Mouse (Mus musculus): Measurements from ENCODE around the gene Apoc4. TPM values are rescaled to one million over a fixed set of nuclear protein-coding genes. Genes with fewer than 3 reads are reported as not detected.

Gene Apoc4
- polyA plus RNA-seq, 1 experiment from 2014 or later = 74.0 TPM

DNA sequence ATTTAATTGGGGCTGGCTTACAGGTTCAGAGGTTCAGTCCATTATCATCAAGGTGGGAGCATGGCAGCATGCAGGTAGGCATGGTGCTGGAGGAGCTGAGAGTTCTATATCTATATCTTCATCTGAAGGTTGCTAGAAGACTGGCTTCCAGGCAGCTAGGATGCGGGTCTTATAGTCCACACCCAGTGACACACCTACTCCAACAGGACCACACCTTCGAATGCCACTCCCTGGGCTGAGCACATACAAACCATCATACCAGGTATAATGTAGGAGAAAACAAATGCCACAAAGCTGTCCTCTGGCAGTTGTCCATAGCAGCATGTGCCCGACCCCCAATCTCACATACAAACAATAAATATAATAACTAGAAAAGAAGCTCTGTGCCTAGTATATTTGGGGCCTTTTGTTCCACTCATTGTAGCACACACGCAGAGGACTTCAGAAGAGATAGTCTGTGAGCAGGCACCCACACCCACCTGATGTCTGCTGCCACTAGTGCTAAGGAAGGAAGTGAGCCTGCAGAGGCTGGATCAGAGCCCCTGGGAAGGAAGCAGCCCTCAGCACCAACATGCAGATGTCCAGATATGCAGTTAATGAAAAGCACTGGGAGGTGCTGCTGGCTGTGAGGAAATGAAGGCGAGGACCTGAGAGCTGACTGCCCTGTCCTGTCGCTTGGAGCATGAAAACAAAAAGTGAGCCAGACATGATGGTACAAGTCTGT, 30.1 kb downstream of the Apoc4 start:
- peak overlapping the region; percentile 21; the same call in 1 of the 2 replicates for H3K4me2 ChIP-seq
- no peaks in the 10 kb centered on the region for H3K27me3 ChIP-seq
- peak overlapping the region; percentile 72 for H3K27ac ChIP-seq
- H3K36me3 ChIP-seq = peaks cover 90% of the 10 kb centered on the region
- ATAC-seq (ENCODE audit: low read depth) (peak; percentile 57), DNase-seq (no peak)
- H3K4me1 ChIP-seq (replicated peaks) = peaks cover 23% of the 10 kb centered on the region
- no peak overlapping the region for H3K4me3 ChIP-seq (replicated peaks)
- H3K9me3 ChIP-seq (replicated peaks) = no peaks in the 10 kb centered on the region
- WGBS (ENCODE audit: insufficient replicate concordance) = 32% methylated on average over 6 of the region's 6 CpGs
- peak overlapping the region; percentile 49 for H3K9ac ChIP-seq

DNA sequence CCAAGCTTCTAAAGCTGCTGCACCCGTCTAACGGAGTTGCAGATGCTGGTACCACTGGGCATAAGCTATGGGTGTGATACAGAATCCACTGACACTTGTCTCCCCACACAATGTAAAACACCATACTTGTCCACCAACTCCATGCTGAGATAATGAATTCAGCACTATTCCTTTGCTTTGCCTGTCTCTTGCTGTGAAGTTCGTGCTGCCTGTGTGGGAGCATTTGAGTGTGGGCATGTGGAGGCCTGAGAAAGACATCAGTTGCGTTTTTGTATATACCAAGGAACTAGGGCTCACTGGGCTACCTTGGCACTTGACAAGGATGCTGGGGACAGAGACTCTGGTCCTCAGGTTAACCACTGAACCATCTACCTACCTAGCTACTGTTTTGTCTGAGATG, 40.1 kb downstream of the Apoc4 start:
- Histone ChIP-seq H3K4me1 (replicated peaks) (no peaks in the 10 kb centered on the region), H3K36me3 (peaks cover 99% of the 10 kb centered on the region), H3K9ac (no peak overlapping the region), H3K9me3 (replicated peaks) (no peaks in the 10 kb centered on the region), H3K27ac (no peak overlapping the region), H3K4me3 (replicated peaks) (no peak overlapping the region), H3K4me2 (no peak overlapping the region), H3K27me3 (no peaks in the 10 kb centered on the region)
- ATAC-seq (ENCODE audit: low read depth) (no peak), DNase-seq (no peak)
- 90% methylated on average over 4 of the region's 4 CpGs for WGBS (ENCODE audit: insufficient replicate concordance)

DNA sequence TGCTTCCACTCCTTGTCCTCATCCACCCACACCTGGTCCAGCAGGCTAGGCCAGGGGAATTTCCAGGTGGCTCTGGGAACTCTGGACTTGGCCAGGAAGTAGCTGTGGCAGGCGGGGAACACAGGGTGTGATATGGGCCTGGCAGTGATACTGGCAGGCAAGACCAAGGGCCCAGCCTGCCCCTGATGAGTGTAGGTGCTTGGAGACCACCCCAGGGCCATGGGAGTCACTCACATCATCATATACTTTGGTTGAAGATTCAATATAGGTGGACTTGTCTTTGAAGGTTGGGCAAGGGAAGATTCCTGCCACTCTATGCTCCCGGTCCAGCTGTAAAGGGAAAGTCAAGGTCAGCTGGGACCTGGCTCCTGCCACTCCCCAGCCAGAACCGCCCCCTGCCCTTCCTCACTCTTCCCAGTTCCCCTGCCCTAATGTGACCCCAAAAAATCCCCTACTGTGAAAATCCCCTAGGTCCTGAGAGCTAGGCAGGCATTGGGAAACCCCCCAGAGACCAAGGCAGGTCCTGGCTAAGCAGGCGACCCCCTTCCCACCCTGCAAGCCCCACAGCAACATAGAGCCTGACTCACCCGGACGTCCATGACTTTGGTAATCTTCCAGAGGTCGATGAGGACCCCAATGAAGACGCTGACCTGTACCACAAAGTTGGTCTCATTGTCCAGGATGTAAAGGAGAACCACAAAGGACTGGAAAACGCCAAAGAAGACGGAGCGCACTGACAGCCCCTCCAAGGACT, 46.0 kb downstream of the Apoc4 start:
- 78% methylated on average over 11 of the region's 11 CpGs for WGBS (ENCODE audit: insufficient replicate concordance)
- H3K4me2 ChIP-seq = no peak overlapping the region
- DNase-seq = no peak

DNA sequence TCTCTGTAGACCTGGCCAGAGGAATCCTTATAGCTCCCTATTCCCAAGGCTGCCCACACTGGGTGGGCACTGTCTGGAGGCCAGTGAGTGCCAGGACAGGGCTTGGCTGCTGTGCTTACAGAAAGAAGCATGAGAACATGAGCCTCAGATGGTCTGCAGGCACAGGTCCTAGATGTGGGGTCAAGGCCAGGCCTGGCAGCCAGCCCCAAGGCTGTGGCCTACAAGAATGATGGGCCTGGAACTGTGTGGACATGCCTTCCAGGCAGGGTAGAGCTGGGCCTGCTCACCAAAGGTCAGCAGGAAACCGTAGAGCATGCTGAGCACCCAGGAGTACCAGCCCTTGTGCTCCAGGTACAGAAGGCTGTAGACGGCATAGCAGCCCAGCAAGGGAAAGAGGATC, 46.7 kb downstream of the Apoc4 start:
- Histone ChIP-seq H3K9me3 (replicated peaks) (no peaks in the 10 kb centered on the region), H3K36me3 (peaks cover 79% of the 10 kb centered on the region), H3K9ac (no peak overlapping the region), H3K27ac (peak overlapping the region; percentile 9; the same call in 1 of the 2 replicates), H3K27me3 (no peaks in the 10 kb centered on the region), H3K4me1 (replicated peaks) (peaks cover 39% of the 10 kb centered on the region), H3K4me3 (replicated peaks) (no peak overlapping the region), H3K4me2 (no peak overlapping the region)
- no peak for DNase-seq
- WGBS (ENCODE audit: insufficient replicate concordance) = 91% methylated on average over 2 of the region's 2 CpGs
- no peak for ATAC-seq (ENCODE audit: low read depth)

More for the DNA sequence above, 46.0 kb downstream of the Apoc4 start:
- Histone ChIP-seq H3K36me3 (peaks cover 86% of the 10 kb centered on the region), H3K9ac (no peak overlapping the region), H3K4me3 (replicated peaks) (no peak overlapping the region), H3K4me1 (replicated peaks) (peaks cover 33% of the 10 kb centered on the region), H3K9me3 (replicated peaks) (no peaks in the 10 kb centered on the region), H3K27ac (peak overlapping the region; percentile 9; the same call in 1 of the 2 replicates), H3K27me3 (no peaks in the 10 kb centered on the region)
- ATAC-seq (ENCODE audit: low read depth) = no peak

DNA sequence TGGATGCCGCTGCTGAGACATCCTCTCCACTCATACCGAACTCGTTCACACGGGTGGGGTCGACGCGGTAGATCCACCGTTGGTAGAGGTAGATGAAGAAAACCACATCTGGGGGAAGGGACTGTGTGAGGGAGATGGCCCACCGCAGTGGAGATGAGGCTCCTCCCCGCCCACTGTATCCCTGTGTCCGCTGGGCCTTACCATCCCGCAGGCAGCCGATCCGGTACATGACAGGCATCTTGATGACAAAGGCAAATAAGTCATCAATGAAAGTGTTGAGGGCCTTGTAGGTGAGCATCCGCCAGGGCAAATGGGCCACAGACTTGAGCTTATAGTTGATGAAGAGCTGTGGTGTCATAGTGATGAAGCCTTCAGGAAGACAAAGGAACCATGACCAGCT, 47.4 kb downstream of the Apoc4 start:
- Histone ChIP-seq H3K4me1 (replicated peaks) (peaks cover 47% of the 10 kb centered on the region), H3K27me3 (no peaks in the 10 kb centered on the region), H3K36me3 (peaks cover 72% of the 10 kb centered on the region), H3K27ac (peak overlapping the region; percentile 85), H3K9ac (no peak overlapping the region), H3K4me3 (replicated peaks) (no peak overlapping the region), H3K4me2 (no peak overlapping the region), H3K9me3 (replicated peaks) (no peaks in the 10 kb centered on the region)
- DNase-seq (no peak), ATAC-seq (ENCODE audit: low read depth) (no peak)
- 75% methylated on average over 15 of the region's 15 CpGs for WGBS (ENCODE audit: insufficient replicate concordance)

DNA sequence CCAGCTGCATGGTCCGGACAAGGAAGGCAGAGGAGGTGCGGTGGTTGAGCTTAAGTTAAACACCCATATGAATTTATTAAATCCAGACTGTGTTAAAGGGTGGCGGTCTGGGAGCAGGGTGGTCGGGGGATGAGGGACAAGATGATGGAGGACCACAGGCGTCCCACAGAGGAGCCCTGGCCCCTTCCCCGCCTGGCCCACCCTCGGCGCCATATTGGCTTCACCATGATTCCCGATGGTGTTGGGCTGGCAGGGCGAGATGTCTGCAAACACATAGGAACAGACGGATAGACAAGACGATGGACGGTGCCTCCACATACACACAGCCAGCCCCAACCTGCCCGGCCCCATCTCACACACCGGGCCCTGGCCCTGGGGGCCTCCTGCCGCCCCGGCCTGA, 48.1 kb downstream of the Apoc4 start:
- H3K4me3 ChIP-seq (replicated peaks) = no peak overlapping the region
- DNase-seq (no peak), ATAC-seq (ENCODE audit: low read depth) (no peak)
- H3K4me2 ChIP-seq = peak overlapping the region; percentile 55
- H3K36me3 ChIP-seq = peaks cover 65% of the 10 kb centered on the region
- H3K9me3 ChIP-seq (replicated peaks) = no peaks in the 10 kb centered on the region
- WGBS (ENCODE audit: insufficient replicate concordance) = 82% methylated on average over 17 of the region's 17 CpGs
- peak overlapping the region; percentile 85 for H3K27ac ChIP-seq
- H3K4me1 ChIP-seq (replicated peaks) = peaks cover 53% of the 10 kb centered on the region
- H3K27me3 ChIP-seq = no peaks in the 10 kb centered on the region
- H3K9ac ChIP-seq = peak overlapping the region; percentile 47; the same call in 1 of the 2 replicates

DNA sequence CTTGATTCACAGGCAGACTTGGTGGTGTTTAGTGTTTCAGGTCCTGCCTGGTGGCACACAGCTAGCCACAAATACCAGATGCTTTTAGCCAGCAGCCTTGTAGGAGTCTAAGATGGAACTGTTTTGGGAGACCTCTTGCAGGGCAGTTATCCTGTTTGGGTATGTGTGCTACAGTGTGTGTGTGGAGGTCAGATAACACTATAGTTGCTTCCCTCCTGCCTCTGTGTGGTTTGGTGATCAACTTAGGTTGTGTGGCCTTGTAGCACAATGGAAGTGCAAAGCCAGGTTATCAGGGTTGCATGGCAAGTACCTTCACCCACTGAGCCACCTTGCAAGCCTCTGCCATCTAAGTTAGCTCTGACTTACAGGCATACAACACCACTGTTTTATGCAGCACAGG, 48.6 kb downstream of the Apoc4 start:
- peak overlapping the region; percentile 85 for H3K27ac ChIP-seq
- peak overlapping the region; percentile 19; the same call in 1 of the 2 replicates for H3K4me3 ChIP-seq (replicated peaks)
- H3K27me3 ChIP-seq = no peaks in the 10 kb centered on the region
- peak overlapping the region; percentile 55 for H3K4me2 ChIP-seq
- H3K9me3 ChIP-seq (replicated peaks) = no peaks in the 10 kb centered on the region
- DNase-seq = no peak
- H3K4me1 ChIP-seq (replicated peaks) = peaks cover 58% of the 10 kb centered on the region
- H3K36me3 ChIP-seq = peaks cover 60% of the 10 kb centered on the region
- peak overlapping the region; percentile 47 for H3K9ac ChIP-seq
- ATAC-seq (ENCODE audit: low read depth) = peak; percentile 74

DNA sequence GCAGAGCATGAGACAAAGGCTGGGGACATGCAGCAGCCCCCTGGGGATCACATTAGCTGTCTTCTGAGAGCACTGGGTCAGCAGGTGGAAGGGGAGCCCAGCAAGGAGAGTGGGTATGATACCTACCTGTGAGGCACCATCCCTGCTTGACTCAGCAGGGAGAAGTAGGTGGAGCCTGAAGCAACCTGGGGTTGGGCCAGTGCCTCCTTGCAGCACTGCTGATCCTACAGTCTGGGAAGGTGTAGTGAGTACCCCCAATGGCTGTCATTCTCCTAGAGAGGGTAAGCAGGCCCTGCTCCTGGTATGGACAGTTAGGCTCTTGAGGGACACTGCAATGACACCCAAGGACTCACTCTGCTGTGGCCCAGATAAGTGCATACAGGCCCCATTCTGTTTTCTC, 49.0 kb downstream of the Apoc4 start:
- peak overlapping the region; percentile 19; the same call in 1 of the 2 replicates for H3K4me3 ChIP-seq (replicated peaks)
- H3K4me2 ChIP-seq = peak overlapping the region; percentile 55
- peak; percentile 50 for ATAC-seq (ENCODE audit: low read depth)
- peak overlapping the region; percentile 47 for H3K9ac ChIP-seq
- H3K27ac ChIP-seq = peak overlapping the region; percentile 85
- H3K36me3 ChIP-seq = peaks cover 56% of the 10 kb centered on the region
- H3K9me3 ChIP-seq (replicated peaks) = no peaks in the 10 kb centered on the region
- H3K27me3 ChIP-seq = no peaks in the 10 kb centered on the region
- H3K4me1 ChIP-seq (replicated peaks) = peaks cover 60% of the 10 kb centered on the region
- DNase-seq = no peak

DNA sequence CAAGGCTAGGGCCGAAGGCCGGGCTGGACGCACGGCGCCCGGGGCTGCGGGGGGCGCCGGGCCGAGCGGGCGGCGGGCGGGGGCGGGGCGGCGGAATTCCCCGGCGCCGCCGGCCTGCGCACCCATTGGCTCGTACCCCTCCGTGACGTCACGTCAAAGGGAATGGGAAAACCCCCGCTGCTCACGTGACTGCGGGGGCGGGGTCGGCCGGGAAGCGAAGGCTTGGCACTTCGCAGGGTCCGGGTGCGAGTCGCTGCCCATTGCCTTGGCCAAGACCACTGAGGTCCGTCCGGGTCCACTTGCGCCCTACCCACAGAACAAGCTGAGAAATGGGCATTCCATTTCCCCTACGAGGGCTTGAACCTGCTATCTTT, 51.9 kb downstream of the Apoc4 start, which contains the start of gene Relb:
TSS of gene Relb (minus strand) at position 78 of the 374 bp plus-strand sequence.
- peak within 1 kb of the TSS; percentile 100 for H3K4me2 ChIP-seq
- peaks cover 27% of the 10 kb centered on the region for H3K36me3 ChIP-seq
- under 1% methylated on average over 41 of the region's 41 CpGs for WGBS (ENCODE audit: insufficient replicate concordance)
- DNase-seq = peak; percentile 79
- no peaks in the 10 kb centered on the region for H3K9me3 ChIP-seq (replicated peaks)
- H3K4me3 ChIP-seq (replicated peaks) = peak within 1 kb of the TSS; percentile 82
- ATAC-seq (ENCODE audit: low read depth) = peak; percentile 37
- no peaks in the 10 kb centered on the region for H3K27me3 ChIP-seq
- peak within 1 kb of the TSS; percentile 83 for H3K27ac ChIP-seq
- H3K4me1 ChIP-seq (replicated peaks) = peaks cover 57% of the 10 kb centered on the region
- peak within 1 kb of the TSS; percentile 72 for H3K9ac ChIP-seq

DNA sequence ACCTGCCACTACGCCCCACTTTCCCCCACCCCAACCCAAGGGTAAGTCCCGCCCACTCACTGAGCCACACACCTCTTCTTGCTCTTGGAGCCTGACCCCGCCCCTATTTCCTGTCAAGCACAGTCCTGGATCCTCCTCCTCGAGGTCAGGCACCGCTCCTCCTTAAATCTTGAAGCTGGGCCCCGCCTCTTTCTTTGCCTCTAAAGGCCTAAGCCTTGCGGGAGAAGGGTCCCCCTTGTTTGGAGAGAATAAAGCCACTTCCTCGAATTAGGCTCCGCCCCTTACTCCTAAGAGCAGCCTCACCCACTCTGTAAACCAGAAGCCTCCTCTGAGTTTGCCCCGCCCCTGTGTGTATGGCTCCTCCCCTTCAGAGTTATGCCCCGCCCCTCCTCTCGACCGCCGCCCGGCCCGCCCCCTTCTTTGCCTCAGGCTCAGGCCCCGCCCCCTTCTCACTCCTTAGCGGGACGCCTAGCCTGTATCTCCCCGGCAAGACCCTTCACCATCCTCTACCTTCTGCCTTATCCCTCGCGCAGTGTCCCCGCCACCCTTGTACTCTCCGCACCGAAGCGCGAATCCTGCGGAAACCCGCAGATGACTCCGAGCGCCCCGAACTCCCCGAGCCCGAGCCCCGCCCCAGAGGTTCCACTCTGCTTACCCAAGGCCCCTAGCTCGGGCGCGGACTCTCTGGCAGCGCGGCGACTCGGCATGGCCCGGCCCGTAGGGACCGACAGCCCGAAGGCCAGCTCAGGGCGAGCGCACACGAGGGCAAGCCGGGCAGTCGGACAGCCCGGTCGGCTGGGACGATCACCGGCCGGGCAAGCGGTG, 52.5 kb downstream of the Apoc4 start:
- DNase-seq = peak; percentile 90
- ATAC-seq (ENCODE audit: low read depth) = peak; percentile 74
- under 1% methylated on average over 55 of the region's 57 CpGs for WGBS (ENCODE audit: insufficient replicate concordance)
- Histone ChIP-seq H3K9me3 (replicated peaks) (no peaks in the 10 kb centered on the region), H3K4me2 (peak overlapping the region; percentile 100), H3K27me3 (no peaks in the 10 kb centered on the region; the same call in 1 of the 2 replicates), H3K9ac (peak overlapping the region; percentile 72), H3K36me3 (peaks cover 21% of the 10 kb centered on the region), H3K27ac (peak overlapping the region; percentile 83), H3K4me1 (replicated peaks) (peaks cover 51% of the 10 kb centered on the region), H3K4me3 (replicated peaks) (peak overlapping the region; percentile 82)

DNA sequence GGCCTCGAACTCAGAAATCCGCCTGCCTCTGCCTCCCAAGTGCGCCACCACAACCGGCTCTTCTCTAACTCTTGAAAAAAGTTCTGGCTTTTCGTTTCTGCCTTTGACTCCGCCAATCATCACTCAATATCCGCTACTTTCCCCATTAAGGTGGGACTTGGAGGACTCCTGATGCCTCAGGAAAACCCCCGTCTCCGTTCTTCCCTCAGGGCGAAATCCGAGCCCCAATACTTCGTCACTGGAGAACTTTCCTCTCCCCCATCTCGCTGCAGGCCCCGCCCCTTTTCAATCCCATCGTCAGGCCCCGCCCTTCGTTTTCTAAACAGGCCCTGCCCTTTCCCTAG, 53.1 kb downstream of the Apoc4 start:
- DNase-seq = no peak
- Histone ChIP-seq H3K27me3 (peaks cover 1% of the 10 kb centered on the region; the same call in 1 of the 2 replicates), H3K9ac (no peak overlapping the region), H3K36me3 (peaks cover 15% of the 10 kb centered on the region), H3K4me3 (replicated peaks) (peak overlapping the region; percentile 82), H3K4me1 (replicated peaks) (peaks cover 45% of the 10 kb centered on the region), H3K9me3 (replicated peaks) (no peaks in the 10 kb centered on the region), H3K27ac (peak overlapping the region; percentile 83), H3K4me2 (peak overlapping the region; percentile 100)
- 9% methylated on average over 17 of the region's 17 CpGs for WGBS (ENCODE audit: insufficient replicate concordance)
- no peak for ATAC-seq (ENCODE audit: low read depth)
